Mouse (Mus musculus) MEL (cell line): ENCODE results near the gene Cntf.

ENCODE experiments used
- EP300 ChIP-seq, 2 experiments: IDR thresholded peaks; 2 replicates each; pipeline ENCODE4 v1.6.1; 2011; ENCODE audit warnings: improper control_type of control experiment in 2 of 2, low read length in 2 of 2, low read depth in 1 of 2, mild to moderate bottlenecking in 1 of 2
- MXI1 ChIP-seq: IDR thresholded peaks from 2 replicates; pipeline ENCODE4 v1.6.1; 2011; ENCODE audit warnings: mild to moderate bottlenecking, low read depth, low read length, improper control_type of control experiment
- UBTF ChIP-seq: IDR thresholded peaks from 2 replicates; pipeline ENCODE4 v1.6.1; 2012; ENCODE audit warnings: low read depth, mild to moderate bottlenecking, inconsistent platforms, low read length, improper control_type of control experiment, moderate library complexity, borderline replicate concordance; ENCODE audit not compliant: insufficient read depth

GRCm38 (mm10) chr19:12765308-12765707, at the start of gene Cntf:
- no peak for TF ChIP-seq UBTF
- TF ChIP-seq EP300 (IDR thresholded peaks at IDR 0.05; ENCODE audit: low read depth in 1 of 2, low read length in 2 of 2) = no peak
- no peak for TF ChIP-seq MXI1
